Mouse (Mus musculus) activated CD4-positive, CD25-positive, alpha-beta regulatory T cell (primary cell): ENCODE measurements around the gene Napsa. TPM values are rescaled to one million over a fixed set of nuclear protein-coding genes. Genes with fewer than 3 reads are reported as not detected.

Experiments
- polyA plus RNA-seq, 2 experiments: library from polyadenylated mRNA; unstranded; fragments of 100-300 nt; shearing (Covaris generic); gene quantifications; one replicate each; pipeline ENCODE4 v1.2.1; 2017

Napsa gene
- polyA plus RNA-seq = 1 to 10 TPM; 3.1 to 6.6 TPM

GRCm38 (mm10) chr7:44572213-44572701 is at the start of gene Napsa:
Gene Napsa, plus strand, starts transcription at chr7:44572380.

DNA sequence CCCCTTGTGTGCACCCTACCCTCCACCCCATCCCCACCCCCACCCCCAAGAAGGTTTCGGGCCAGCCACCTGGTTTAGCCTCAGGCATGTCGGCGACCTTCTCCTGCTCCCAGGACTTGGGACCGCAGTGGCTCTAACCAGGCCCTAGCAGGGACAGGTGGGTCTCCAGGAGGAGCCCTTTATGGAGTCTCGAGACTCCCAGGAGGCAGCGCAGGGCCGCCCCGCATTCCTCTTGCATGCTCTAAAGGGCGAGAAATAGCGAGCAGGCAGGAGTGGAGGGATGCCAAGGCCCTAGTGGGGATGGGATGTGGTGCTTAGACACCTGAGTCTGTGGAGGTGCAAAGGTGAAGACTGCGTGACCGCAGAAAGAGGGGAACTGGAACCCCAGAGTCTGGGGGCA is 47.7 kb upstream of the Napsa start, which contains the start of gene Mybpc2:
Gene Mybpc2, minus strand, starts transcription at position 155 of the 400 bp plus-strand sequence.

GRCm38 (mm10) chr7:44531946-44532732 is 40.0 kb upstream of the Napsa start, which contains the start of gene Spib:
Gene Spib, minus strand, starts transcription at chr7:44532071.

DNA sequence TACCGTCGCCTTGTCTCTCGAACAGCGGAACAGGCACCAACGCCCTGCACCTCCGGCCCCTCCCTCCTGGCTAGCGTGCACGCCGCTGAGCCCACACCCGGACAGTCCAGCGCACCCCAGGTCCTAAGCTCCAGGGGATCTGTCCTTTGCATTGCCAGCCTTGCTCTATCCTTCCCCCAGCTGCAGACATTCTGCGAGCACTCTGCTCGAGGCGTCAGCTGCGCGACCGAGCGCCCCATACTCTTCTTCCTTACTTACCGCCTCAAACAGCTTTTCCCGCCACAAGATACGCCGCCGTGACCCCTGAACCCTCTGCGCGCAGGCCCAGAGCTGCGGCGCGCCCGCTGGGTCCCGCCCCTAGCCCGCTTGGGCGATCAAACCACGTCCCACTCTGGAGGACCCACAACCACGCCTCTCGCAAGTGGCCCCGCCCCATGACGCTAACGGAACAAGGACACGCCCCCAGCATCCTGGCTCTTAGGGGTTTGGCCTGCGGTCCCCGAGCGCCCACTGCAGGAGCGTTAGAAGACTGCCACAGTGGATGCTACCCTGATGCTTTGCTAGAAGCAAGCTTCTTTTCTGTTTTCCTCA is 23.6 kb upstream of the Napsa start, which contains the start of gene Pold1:
Gene Pold1, minus strand, starts transcription at position 353 of the 591 bp plus-strand sequence.

DNA sequence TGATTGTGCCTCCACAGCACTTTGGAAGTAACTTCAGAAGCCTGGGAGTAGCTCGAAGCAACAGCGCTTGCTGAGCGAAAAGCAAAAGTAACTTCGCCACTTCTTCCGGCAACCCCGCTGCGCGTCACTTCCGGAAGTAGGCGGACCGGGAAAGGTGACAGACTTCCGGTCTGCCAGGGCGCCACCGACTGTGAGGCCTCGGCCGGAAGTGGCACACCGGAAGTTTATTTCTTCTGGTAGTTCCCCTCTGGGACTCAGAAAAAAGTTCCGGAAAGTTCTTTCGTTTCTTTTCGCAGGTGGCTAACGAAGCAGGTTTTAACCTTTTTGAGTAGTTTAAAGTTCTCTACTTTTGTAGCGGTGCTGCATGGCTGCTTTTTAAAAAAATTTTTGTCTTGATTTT is 18.4 kb upstream of the Napsa start, which contains the start of gene Nr1h2:
Gene Nr1h2, minus strand, starts transcription at position 126 of the 400 bp plus-strand sequence.

DNA sequence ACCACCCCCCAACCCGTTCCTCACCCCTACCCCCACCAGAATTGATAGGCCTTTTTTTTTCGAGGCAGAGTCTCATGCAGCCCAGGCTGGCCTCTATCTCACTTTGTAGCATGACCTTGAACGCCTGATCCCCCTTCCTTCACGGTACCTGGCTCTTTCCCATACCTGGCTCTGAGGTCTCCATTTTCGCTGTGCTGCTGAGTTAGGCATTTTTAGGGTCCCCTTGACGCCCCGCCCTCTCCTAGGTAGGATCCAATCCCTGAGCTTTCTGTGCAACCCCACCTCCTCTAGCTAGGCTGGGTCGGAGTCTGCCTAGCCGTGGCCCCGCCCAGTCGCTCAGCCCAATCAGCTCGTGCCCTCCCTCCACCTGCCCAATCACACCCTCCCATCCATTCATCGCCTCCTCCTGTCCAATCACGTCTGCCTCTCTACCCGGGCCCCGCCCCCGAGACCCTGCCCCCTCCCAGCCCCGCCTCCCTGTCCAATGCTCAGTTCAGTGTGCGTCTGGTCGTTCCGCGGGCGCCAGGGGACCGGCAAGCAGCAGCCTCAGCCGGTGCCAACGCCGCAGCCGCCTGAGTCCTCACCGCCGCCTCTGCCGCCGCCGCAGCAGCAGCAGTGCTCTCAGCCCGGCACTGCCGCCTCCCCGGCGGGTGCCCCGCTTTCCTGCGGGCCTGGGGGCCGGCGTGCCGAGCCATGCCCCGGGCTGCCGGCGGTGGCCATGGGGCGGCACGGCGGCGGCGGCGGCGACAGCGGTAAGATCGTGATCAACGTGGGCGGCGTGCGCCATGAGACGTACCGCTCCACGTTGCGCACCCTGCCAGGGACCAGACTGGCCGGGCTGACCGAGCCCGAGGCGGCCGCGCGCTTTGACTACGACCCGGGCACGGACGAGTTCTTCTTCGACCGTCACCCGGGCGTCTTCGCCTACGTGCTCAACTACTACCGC is 18.5 kb downstream of the Napsa start, which contains the start of gene Kcnc3:
Gene Kcnc3, plus strand, starts transcription at position 263 of the 946 bp plus-strand sequence.

Other genes starting within 250 kb of the Napsa start
- not detected for gene Syt3, start 188.3 kb upstream of the Napsa start, polyA plus RNA-seq
- gene 1700008O03Rik, start 186.6 kb upstream of the Napsa start, polyA plus RNA-seq = not detected
- under 1 TPM in 1 of 2 experiments, not detected in 1; 0.14 TPM for gene Lrrc4b, start 143.4 kb upstream of the Napsa start, polyA plus RNA-seq
- not detected for gene Aspdh, start 107.0 kb upstream of the Napsa start, polyA plus RNA-seq
- gene Josd2, start 104.4 kb upstream of the Napsa start, polyA plus RNA-seq = 10 to 100 TPM; 52.4 to 75.0 TPM
- gene Emc10, start 75.9 kb upstream of the Napsa start, polyA plus RNA-seq = 100 to 1,000 TPM; 160 to 164 TPM
- gene Fam71e1, start 75.8 kb upstream of the Napsa start, polyA plus RNA-seq = 1 to 10 TPM in 1 of 2 experiments, under 1 TPM in 1; 0.81 to 4.8 TPM
- not detected for gene Mybpc2, start 47.7 kb upstream of the Napsa start, polyA plus RNA-seq
- gene Spib, start 40.3 kb upstream of the Napsa start, polyA plus RNA-seq = 1 to 10 TPM; 2.1 to 2.8 TPM
- 10 to 100 TPM; 26.5 to 42.4 TPM for gene Pold1, start 23.5 kb upstream of the Napsa start, polyA plus RNA-seq
- gene Nr1h2, start 18.4 kb upstream of the Napsa start, polyA plus RNA-seq = 100 to 1,000 TPM; 130 to 142 TPM
- under 1 TPM; 0.07 to 0.10 TPM for gene Kcnc3, start 18.3 kb downstream of the Napsa start, polyA plus RNA-seq
- under 1 TPM in 1 of 2 experiments, not detected in 1; 0.26 TPM for gene Myh14, start 98.5 kb downstream of the Napsa start, polyA plus RNA-seq
- gene Izumo2, start 136.4 kb downstream of the Napsa start, polyA plus RNA-seq = not detected
- gene Vrk3, start 176.0 kb downstream of the Napsa start, polyA plus RNA-seq = 10 to 100 TPM; 90.6 to 99.8 TPM
- gene Zfp473, start 178.7 kb downstream of the Napsa start, polyA plus RNA-seq = under 1 TPM; 0.38 to 0.87 TPM
- 10 to 100 TPM; 43.6 to 48.6 TPM for gene Nup62, start 243.7 kb downstream of the Napsa start, polyA plus RNA-seq
- gene Il4i1, start 244.0 kb downstream of the Napsa start, polyA plus RNA-seq = 1 to 10 TPM; 1.6 to 5.2 TPM
- under 1 TPM; 0.32 to 0.52 TPM for gene Atf5, start 244.3 kb downstream of the Napsa start, polyA plus RNA-seq